Mouse (Mus musculus) neural tube, embryonic 11.5 days (tissue): ENCODE measurements at regions not wholly inside any gene's neighbourhood (a gene's known extent, or its start where the extent isn't known, plus 50 kb on each side); places are given as distances from the start of the nearest gene placed in this dataset.
A peak's percentile ranks its signal among the peaks of the same experiment; 100 is the strongest.

Source experiments
- ATAC-seq: fragments of 200-750 bp; cut with Nextera tagmentation; 2 replicates; pipeline ENCODE4 v1.8.0; 2017; ENCODE audit warnings: moderate number of reproducible peaks, mild to moderate bottlenecking, moderate TSS enrichment, moderate library complexity; ENCODE audit not compliant: insufficient read depth, low FRiP score, low TSS enrichment
- DNase-seq: peaks from one replicate; pipeline ENCODE4 v3.0.0-alpha.2; 2015; ENCODE audit warnings: low spot score
- H3K27ac ChIP-seq: fragments of 300-500 bp; sonication (generic); 2 replicates; pipeline ENCODE4 v1.5.1; 2014; ENCODE audit warnings: low read depth, mild to moderate bottlenecking, low read length
- H3K27me3 ChIP-seq: fragments of 300-500 bp; sonication (generic); 2 replicates; pipeline ENCODE4 v1.6.1; 2014; ENCODE audit warnings: mild to moderate bottlenecking, low read length, mixed read lengths; ENCODE audit not compliant: control insufficient read depth, insufficient read depth
- H3K36me3 ChIP-seq: fragments of 300-500 bp; sonication (generic); 2 replicates; pipeline ENCODE4 v1.6.1; 2014; ENCODE audit warnings: mild to moderate bottlenecking, low read length, moderate library complexity, mixed read lengths; ENCODE audit not compliant: control insufficient read depth, insufficient read depth
- H3K4me1 ChIP-seq: fragments of 300-500 bp; sonication (generic); 2 replicates; pipeline ENCODE4 v1.6.1; 2014; ENCODE audit warnings: low read length, mixed read lengths; ENCODE audit not compliant: control insufficient read depth, insufficient read depth
- H3K4me2 ChIP-seq: fragments of 300-500 bp; sonication (generic); 2 replicates; pipeline ENCODE4 v1.6.1; 2014; ENCODE audit warnings: low read depth, mild to moderate bottlenecking, moderate library complexity
- H3K4me3 ChIP-seq: fragments of 300-500 bp; sonication (generic); 2 replicates; pipeline ENCODE4 v1.5.1; 2014; ENCODE audit warnings: low read depth, low read length
- H3K9ac ChIP-seq: fragments of 300-500 bp; sonication (generic); 2 replicates; pipeline ENCODE4 v1.6.1; 2014; ENCODE audit warnings: mild to moderate bottlenecking, low read length
- H3K9me3 ChIP-seq: fragments of 300-500 bp; sonication (generic); 2 replicates; pipeline ENCODE4 v1.6.1; 2016; ENCODE audit warnings: low read length; ENCODE audit not compliant: control insufficient read depth
- WGBS: fragments of 180-500 bp; shearing (Covaris S2); extraction: QIAGEN DNeasy Blood & Tissue Kit; methylation state at CpG from one replicate; pipeline ENCODE4 v1.1.7; 2014; 5-methylcytosine and 5-hydroxymethylcytosine counted together

- DNase-seq (peak; percentile 81), ATAC-seq (peak; percentile 92)
- WGBS = 2% methylated on average over 17 of the region's 17 CpGs
- Histone ChIP-seq H3K9me3 (no peaks in the 10 kb centered on the region), H3K27ac (peak overlapping the region; percentile 67), H3K36me3 (no peaks in the 10 kb centered on the region), H3K27me3 (no peaks in the 10 kb centered on the region), H3K4me3 (peak overlapping the region; percentile 11; the same call in 1 of the 2 replicates), H3K4me2 (peak overlapping the region; percentile 33), H3K4me1 (peaks cover 12% of the 10 kb centered on the region), H3K9ac (peak overlapping the region; percentile 1; the same call in 1 of the 2 replicates)
These were observed 304.4 kb upstream of the Arglu1 start for GRCm38 (mm10) chr8:8994596-8995189.

GRCm38 (mm10) chr8:8994008-8994407 is 303.7 kb upstream of the Arglu1 start:
- Histone ChIP-seq H3K4me2 (no peak overlapping the region; the same call in 1 of the 2 replicates), H3K4me3 (no peak overlapping the region), H3K4me1 (peaks cover 12% of the 10 kb centered on the region), H3K9me3 (no peaks in the 10 kb centered on the region), H3K36me3 (no peaks in the 10 kb centered on the region), H3K9ac (no peak overlapping the region), H3K27me3 (no peaks in the 10 kb centered on the region), H3K27ac (peak overlapping the region; percentile 67; the same call in 1 of the 2 replicates)
- ATAC-seq (peak; percentile 85), DNase-seq (peak; percentile 58)
- WGBS = 14% methylated on average over 7 of the region's 7 CpGs

- Histone ChIP-seq H3K4me3 (no peak overlapping the region), H3K9ac (peak overlapping the region; percentile 48), H3K9me3 (no peaks in the 10 kb centered on the region), H3K36me3 (no peaks in the 10 kb centered on the region), H3K4me1 (peaks cover 12% of the 10 kb centered on the region), H3K4me2 (peak overlapping the region; percentile 19; the same call in 1 of the 2 replicates), H3K27me3 (no peaks in the 10 kb centered on the region), H3K27ac (peak overlapping the region; percentile 21; the same call in 1 of the 2 replicates)
- 6% methylated on average over 11 of the region's 11 CpGs for whole genome bisulfite sequencing
- DNase-seq = peak; percentile 87
- no peak for ATAC-seq
These were observed 302.2 kb upstream of the Arglu1 start for GRCm38 (mm10) chr8:8992461-8993032.

GRCm38 (mm10) chr8:8991026-8991425 is 300.7 kb upstream of the Arglu1 start:
- no peaks in the 10 kb centered on the region for H3K36me3 ChIP-seq
- DNase-seq (no peak), ATAC-seq (no peak)
- H3K4me1 ChIP-seq = peaks cover 12% of the 10 kb centered on the region
- no peaks in the 10 kb centered on the region for H3K27me3 ChIP-seq
- 72% methylated on average over 8 of the region's 8 CpGs for WGBS
- H3K4me3 ChIP-seq = no peak overlapping the region
- H3K27ac ChIP-seq = no peak overlapping the region
- no peak overlapping the region for H3K9ac ChIP-seq
- H3K9me3 ChIP-seq = no peaks in the 10 kb centered on the region
- no peak overlapping the region for H3K4me2 ChIP-seq

- no peak overlapping the region for H3K27ac ChIP-seq
These were observed 295.7 kb upstream of the Arglu1 start for GRCm38 (mm10) chr8:8986068-8986467.

GRCm38 (mm10) chr8:8985395-8985794 is 295.1 kb upstream of the Arglu1 start:
- WGBS = 88% methylated on average over 13 of the region's 13 CpGs
- no peak overlapping the region for H3K27ac ChIP-seq
- H3K4me1 ChIP-seq = no peaks in the 10 kb centered on the region
- no peak overlapping the region for H3K9ac ChIP-seq
- no peaks in the 10 kb centered on the region for H3K9me3 ChIP-seq
- no peak for ATAC-seq
- DNase-seq = no peak
- H3K36me3 ChIP-seq = no peaks in the 10 kb centered on the region
- H3K4me3 ChIP-seq = no peak overlapping the region
- H3K4me2 ChIP-seq = no peak overlapping the region
- H3K27me3 ChIP-seq = no peaks in the 10 kb centered on the region

More at GRCm38 (mm10) chr8:8986068-8986467, 295.7 kb upstream of the Arglu1 start:
- H3K9me3 ChIP-seq = no peaks in the 10 kb centered on the region
- DNase-seq (no peak), ATAC-seq (no peak)
- H3K4me2 ChIP-seq = no peak overlapping the region
- H3K4me1 ChIP-seq = 0 out of 2 replicates have a peak, but pooled peaks cover 2% of the 10 kb centered on the region
- WGBS = 55% methylated on average over 9 of the region's 9 CpGs
- H3K9ac ChIP-seq = no peak overlapping the region
- no peak overlapping the region for H3K4me3 ChIP-seq
- H3K27me3 ChIP-seq = no peaks in the 10 kb centered on the region
- H3K36me3 ChIP-seq = no peaks in the 10 kb centered on the region

GRCm38 (mm10) chr8:8984829-8985251 is 294.5 kb upstream of the Arglu1 start:
- DNase-seq = no peak
- ATAC-seq = no peak
- 35% methylated on average over 11 of the region's 11 CpGs for WGBS
- H3K4me1 ChIP-seq = no peaks in the 10 kb centered on the region
- H3K36me3 ChIP-seq = no peaks in the 10 kb centered on the region
- no peak overlapping the region for H3K4me3 ChIP-seq
- H3K9me3 ChIP-seq = no peaks in the 10 kb centered on the region
- no peaks in the 10 kb centered on the region for H3K27me3 ChIP-seq
- no peak overlapping the region for H3K27ac ChIP-seq
- H3K9ac ChIP-seq = no peak overlapping the region
- H3K4me2 ChIP-seq = no peak overlapping the region

- ATAC-seq (no peak), DNase-seq (no peak)
- no peaks in the 10 kb centered on the region for H3K36me3 ChIP-seq
- no peak overlapping the region for H3K9ac ChIP-seq
- no peaks in the 10 kb centered on the region for H3K9me3 ChIP-seq
- no peak overlapping the region for H3K4me3 ChIP-seq
- no peak overlapping the region for H3K27ac ChIP-seq
- no peaks in the 10 kb centered on the region for H3K27me3 ChIP-seq
- no peak overlapping the region for H3K4me2 ChIP-seq
- no peaks in the 10 kb centered on the region for H3K4me1 ChIP-seq
- 27% methylated on average over 13 of the region's 13 CpGs for WGBS
These were observed 294.0 kb upstream of the Arglu1 start for GRCm38 (mm10) chr8:8984159-8984828.
